Mouse (Mus musculus) CH12.LX (cell line): ENCODE data around the gene Tmem181a. TPM values are rescaled to one million over a fixed set of nuclear protein-coding genes. Genes with fewer than 3 reads are reported as not detected.
"Not testable (repeated sequence)": the region's sequence is repeated elsewhere in the genome, so short reads cannot be mapped to it uniquely, and the experiment has no call there.

Experiments used
- DNase-seq: peaks from one replicate; pipeline ENCODE4 v3.0.0-alpha.2; 2013; ENCODE audit errors: extremely low read depth
- H3K27ac ChIP-seq: 2 replicates; pipeline ENCODE4 v1.5.1; 2012; ENCODE audit warnings: low read depth, mild to moderate bottlenecking, control low read depth, moderate library complexity; ENCODE audit not compliant: insufficient read depth
- H3K27me3 ChIP-seq: replicated peaks from 2 replicates; pipeline ENCODE3; 2012; ENCODE audit warnings: inconsistent platforms
- H3K36me3 ChIP-seq, 2 experiments: replicated peaks in 1 of 2; 2 replicates each; pipeline versions ENCODE3 to v1.6.1; 2012; ENCODE audit warnings: inconsistent platforms in 1 of 2, low read length in 1 of 2, mild to moderate bottlenecking in 1 of 2, mixed read lengths in 1 of 2, moderate library complexity in 1 of 2; ENCODE audit not compliant: control insufficient read depth in 1 of 2, insufficient read depth in 1 of 2
- H3K4me1 ChIP-seq, 2 experiments: 2 replicates each; pipeline ENCODE4 v1.6.1; 2012; ENCODE audit warnings: inconsistent platforms in 1 of 2, moderate library complexity in 1 of 2; ENCODE audit not compliant: insufficient read depth in 2 of 2, control insufficient read depth in 1 of 2
- H3K4me2 ChIP-seq: 2 replicates; pipeline ENCODE4 v1.6.1; 2012; ENCODE audit warnings: low read depth, mild to moderate bottlenecking, control low read depth; ENCODE audit not compliant: poor library complexity, insufficient read depth, severe bottlenecking
- H3K4me3 ChIP-seq, 3 experiments: fragments of 150-350 bp in 1 of 3; sonication (generic) in 1 of 3; replicated peaks in 1 of 3; 2 replicates each; pipeline versions ENCODE3 to v1.5.1; 2011 to 2012; ENCODE audit warnings: low read depth in 2 of 3, low read length in 2 of 3, mild to moderate bottlenecking in 2 of 3, moderate library complexity in 2 of 3, control low read depth in 1 of 3, improper control_type of control experiment in 1 of 3, inconsistent platforms in 1 of 3, mixed read lengths in 1 of 3; ENCODE audit not compliant: poor library complexity in 1 of 3
- H3K79me2 ChIP-seq: replicated peaks from 2 replicates; pipeline ENCODE4 v1.6.1; 2012; ENCODE audit warnings: mild to moderate bottlenecking, moderate library complexity; ENCODE audit not compliant: control insufficient read depth, poor library complexity, insufficient read depth, severe bottlenecking; ENCODE audit errors: extremely low read depth
- H3K9ac ChIP-seq: 2 replicates; pipeline ENCODE4 v1.6.1; 2012; ENCODE audit warnings: low read depth, mild to moderate bottlenecking, control low read depth, moderate library complexity; ENCODE audit not compliant: insufficient read depth
- H3K9me3 ChIP-seq: replicated peaks from 2 replicates; pipeline ENCODE3; 2012; ENCODE audit warnings: low read length, inconsistent platforms, mixed read lengths
- CHD2 ChIP-seq: IDR thresholded peaks from 2 replicates; pipeline ENCODE4 v1.6.1; 2011; ENCODE audit warnings: low read length, improper control_type of control experiment
- CTCF ChIP-seq, 2 experiments: IDR thresholded peaks in 1 of 2; conservative IDR thresholded peaks in 1 of 2; 2 replicates each; pipeline ENCODE4 v1.5.1; 2011 to 2012; ENCODE audit warnings: low read depth in 2 of 2, low read length in 2 of 2, improper control_type of control experiment in 1 of 2, inconsistent platforms in 1 of 2, mild to moderate bottlenecking in 1 of 2, moderate library complexity in 1 of 2
- E2F4 ChIP-seq: IDR thresholded peaks from 2 replicates; pipeline ENCODE4 v1.6.1; 2011; ENCODE audit warnings: low read depth, low read length, improper control_type of control experiment; ENCODE audit not compliant: insufficient replicate concordance
- ELF1 ChIP-seq: IDR thresholded peaks from 2 replicates; pipeline ENCODE4 v1.6.1; 2014; ENCODE audit warnings: low read depth, mild to moderate bottlenecking, inconsistent platforms, low read length, improper control_type of control experiment
- EP300 ChIP-seq: IDR thresholded peaks from 2 replicates; pipeline ENCODE4 v1.6.1; 2011; ENCODE audit warnings: low read length, improper control_type of control experiment
- ETS1 ChIP-seq: conservative IDR thresholded peaks from 2 replicates; pipeline ENCODE4 v1.6.1; 2012; ENCODE audit warnings: low read depth, mild to moderate bottlenecking, inconsistent platforms, low read length, improper control_type of control experiment, moderate library complexity
- GABPA ChIP-seq: IDR thresholded peaks from 2 replicates; pipeline ENCODE4 v1.6.1; 2012; ENCODE audit warnings: low read depth, low read length, improper control_type of control experiment, inconsistent platforms; ENCODE audit not compliant: insufficient replicate concordance
- HCFC1 ChIP-seq: IDR thresholded peaks from 2 replicates; pipeline ENCODE4 v1.6.1; 2012; ENCODE audit warnings: low read depth, mild to moderate bottlenecking, inconsistent platforms, low read length, improper control_type of control experiment
- IRF4 ChIP-seq: IDR thresholded peaks from 2 replicates; pipeline ENCODE4 v1.6.1; 2014; ENCODE audit warnings: low read depth, mild to moderate bottlenecking, inconsistent platforms, low read length, improper control_type of control experiment
- JUN ChIP-seq: IDR thresholded peaks from 2 replicates; pipeline ENCODE4 v1.6.1; 2011; ENCODE audit warnings: low read depth, mild to moderate bottlenecking, low read length, improper control_type of control experiment, moderate library complexity; ENCODE audit not compliant: insufficient read depth
- JUND ChIP-seq: conservative IDR thresholded peaks from 2 replicates; pipeline ENCODE4 v1.6.1; 2011; ENCODE audit warnings: low read depth, low read length, improper control_type of control experiment
- MAZ ChIP-seq: IDR thresholded peaks from 2 replicates; pipeline ENCODE4 v1.6.1; 2012; ENCODE audit warnings: low read depth, mild to moderate bottlenecking, inconsistent platforms, low read length, improper control_type of control experiment, moderate library complexity
- MEF2A ChIP-seq: IDR thresholded peaks from 2 replicates; pipeline ENCODE4 v1.6.1; 2014; ENCODE audit warnings: low read depth, mild to moderate bottlenecking, inconsistent platforms, low read length, improper control_type of control experiment, borderline replicate concordance
- NELFE ChIP-seq: IDR thresholded peaks from 2 replicates; pipeline ENCODE4 v1.6.1; 2011; ENCODE audit warnings: low read depth, low read length, improper control_type of control experiment
- PAX5 ChIP-seq: IDR thresholded peaks from 2 replicates; pipeline ENCODE4 v1.6.1; 2012; ENCODE audit warnings: low read length, inconsistent platforms, mixed read lengths
- POLR2A ChIP-seq: IDR thresholded peaks from 2 replicates; pipeline ENCODE4 v1.6.1; 2011; ENCODE audit warnings: low read depth, mild to moderate bottlenecking, improper control_type of control experiment, low read length
- SIN3A ChIP-seq: IDR thresholded peaks from 2 replicates; pipeline ENCODE4 v1.6.1; 2012; ENCODE audit warnings: low read length, improper control_type of control experiment, inconsistent platforms
- SMC3 ChIP-seq: IDR thresholded peaks from 2 replicates; pipeline ENCODE4 v1.6.1; 2011; ENCODE audit warnings: low read depth, low read length, improper control_type of control experiment
- TBP ChIP-seq: conservative IDR thresholded peaks from 2 replicates; pipeline ENCODE4 v1.6.1; 2011; ENCODE audit warnings: low read depth, low read length, improper control_type of control experiment
- TCF12 ChIP-seq: IDR thresholded peaks from 2 replicates; pipeline ENCODE4 v1.6.1; 2014; ENCODE audit warnings: low read depth, mild to moderate bottlenecking, inconsistent platforms, low read length, improper control_type of control experiment
- UBTF ChIP-seq: IDR thresholded peaks from 2 replicates; pipeline ENCODE4 v1.6.1; 2012; ENCODE audit warnings: low read depth, mild to moderate bottlenecking, inconsistent platforms, low read length, improper control_type of control experiment, moderate library complexity
- USF1 ChIP-seq: IDR thresholded peaks from 2 replicates; pipeline ENCODE4 v1.6.1; 2014; ENCODE audit warnings: low read depth, mild to moderate bottlenecking, inconsistent platforms, low read length, improper control_type of control experiment
- USF2 ChIP-seq: conservative IDR thresholded peaks from 2 replicates; pipeline ENCODE4 v1.6.1; 2011; ENCODE audit warnings: low read depth, low read length, improper control_type of control experiment
- ZKSCAN1 ChIP-seq: IDR thresholded peaks from 2 replicates; pipeline ENCODE4 v1.6.1; 2012; ENCODE audit warnings: low read depth, inconsistent platforms, low read length, improper control_type of control experiment, borderline replicate concordance
- ZMIZ1 ChIP-seq: IDR thresholded peaks from 2 replicates; pipeline ENCODE4 v1.6.1; 2012; ENCODE audit warnings: low read depth, mild to moderate bottlenecking, inconsistent platforms, low read length, improper control_type of control experiment
- dilution Hi-C: fragments of 300-500 bp; cut with MboI; formaldehyde crosslinking; loops from 2 replicates; pipeline ENCODE4 v1.14.3; 2020; ENCODE audit warnings: low sequenced_read_pairs; ENCODE audit not compliant: extremely low pct_unique_long_range_greater_than_20kb, extremely low pct_ligation_motif_present
- in situ Hi-C: fragments of 300-500 bp; cut with MboI; formaldehyde crosslinking; loops from 3 replicates; pipeline ENCODE4 v1.14.3; 2019; ENCODE audit warnings: low sequenced_read_pairs, low pct_ligation_motif_present, low pct_unique_long_range_greater_than_20kb, mixed read lengths
- polyA plus RNA-seq: library from polyadenylated mRNA; unstranded; fragments of >175 nt; gene quantifications from 2 replicates; pipeline ENCODE4 v1.2.1, GENCODE M21; 2012; ENCODE audit warnings: low read depth; ENCODE audit not compliant: insufficient read length
- total RNA-seq, 2 experiments: library from RNA; depleted of rRNA; stranded (reverse); fragments of 300-350 nt in 1 of 2; fragments of >200 nt in 1 of 2; gene quantifications; 2 replicates each; pipeline ENCODE4 v1.2.3; 2012 to 2014

The Tmem181a gene
- total RNA-seq (2012; rRNA removed) (5.2 and 7.3 TPM in 2 replicates), total RNA-seq (2014; rRNA removed) (2.5 and 2.6 TPM in 2 replicates), polyA plus RNA-seq (4.3 and 5.0 TPM in 2 replicates)

- H3K36me3 ChIP-seq, H3K79me2 ChIP-seq, H3K27me3 ChIP-seq, H3K4me3 ChIP-seq, H3K4me1 ChIP-seq, DNase-seq, H3K9ac ChIP-seq, H3K27ac ChIP-seq, H3K9me3 ChIP-seq, in situ Hi-C loops, H3K4me2 ChIP-seq, dilution Hi-C loops: not testable (repeated sequence)
Measured at GRCm38 (mm10) chr17:6256400-6257069, at the start of gene Tmem181a. TSS of gene Tmem181a (plus strand) at chr17:6256860.

- Histone ChIP-seq H3K4me1 (peaks cover 0 to 3% of the 10 kb centered on the region in 2 experiments; a peak in 1 of 4 replicates), H3K4me3 (no peak overlapping the region), H3K79me2 (no peaks in the 10 kb centered on the region), H3K27me3 (no peaks in the 10 kb centered on the region), H3K4me2 (no peak overlapping the region), H3K36me3 (peaks cover 15 to 55% of the 10 kb centered on the region in 2 experiments), H3K27ac (no peak overlapping the region), H3K9ac (no peak overlapping the region), H3K9me3 (no peaks in the 10 kb centered on the region)
- in situ Hi-C loops, result no loop called here
- DNase-seq, result no peak
- TF ChIP-seq JUN (no peak), SIN3A (no peak), ZMIZ1 (no peak), GABPA (no peak), E2F4 (no peak), PAX5 (no peak), JUND (no peak), MAZ (no peak), TBP (no peak), MEF2A (no peak), ZKSCAN1 (no peak), TCF12 (no peak), CHD2 (no peak)
- dilution Hi-C loops, result no loop called here
Measured at GRCm38 (mm10) chr17:6211721-6212120, 44.9 kb upstream of the Tmem181a start.

- DNase-seq, result no peak
- Histone ChIP-seq H3K27ac (no peak overlapping the region), H3K27me3 (no peaks in the 10 kb centered on the region), H3K79me2 (no peaks in the 10 kb centered on the region), H3K4me1 (no peaks in the 10 kb centered on the region), H3K9ac (no peak overlapping the region), H3K36me3 (peaks cover 10 to 50% of the 10 kb centered on the region in 2 experiments), H3K4me3 (no peak overlapping the region), H3K9me3 (no peaks in the 10 kb centered on the region), H3K4me2 (no peak overlapping the region)
- TF ChIP-seq ZKSCAN1 (no peak), CTCF (conservative IDR thresholded peaks at IDR 0.05 in 1 of 2, IDR thresholded peaks at IDR 0.05 in 1 of 2; ENCODE audit: low read depth in 2 of 2, low read length in 2 of 2) (no peak), GABPA (no peak), ETS1 (no peak), HCFC1 (no peak), USF1 (no peak), E2F4 (no peak), JUND (no peak), UBTF (no peak), NELFE (no peak), SMC3 (no peak), CHD2 (no peak), TCF12 (no peak), USF2 (no peak), IRF4 (no peak), POLR2A (no peak), ELF1 (no peak), EP300 (no peak)
- in situ Hi-C loops, result no loop called here
- dilution Hi-C loops, result no loop called here
Measured at GRCm38 (mm10) chr17:6215640-6216039, 41.0 kb upstream of the Tmem181a start.
